Mouse (Mus musculus): ENCODE measurements at regions not wholly inside any gene's neighbourhood (a gene's known extent, or its start where the extent isn't known, plus 50 kb on each side); places are given as distances from the start of the nearest gene placed in this dataset.

- no peak for TF ChIP-seq POLR2A (IDR thresholded peaks at IDR 0.05; ENCODE audit: borderline replicate concordance, extremely low read depth, low read depth, low read length)
- TF ChIP-seq CTCF (IDR thresholded peaks at IDR 0.05; ENCODE audit: insufficient read depth, low read length): no peak
These were observed 135.9 kb upstream of the Meis2 start for GRCm38 (mm10) chr2:116201248-116202223.

Measured in lung, adult 2 months (tissue).